Mouse (Mus musculus) brain, embryonic 18.5 days (tissue): ENCODE measurements around the gene Calm4.

Source experiments
- DNase-seq: peaks from one replicate; pipeline ENCODE4 v3.0.0-alpha.2; 2012; ENCODE audit warnings: low read depth, low spot score

Calm4 gene

DNA sequence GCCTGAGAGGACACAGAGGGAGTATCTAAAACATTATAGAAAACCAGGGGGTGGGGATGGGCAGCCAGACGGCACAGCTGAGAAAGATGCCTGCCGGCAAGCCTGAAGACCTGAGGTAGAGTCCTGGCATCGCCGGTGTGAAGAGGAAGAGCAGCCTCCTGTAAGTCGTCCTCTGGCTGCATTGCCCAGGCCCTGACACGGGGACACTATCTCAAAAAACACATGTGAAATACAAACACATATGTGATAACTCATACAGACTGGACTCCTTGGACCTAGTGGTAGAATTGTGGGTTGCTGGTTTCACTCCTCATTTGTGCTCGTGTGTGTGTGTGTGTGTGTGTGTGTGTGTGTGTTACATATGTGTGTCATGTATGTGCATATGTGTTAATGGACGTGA, 23.7 kb downstream of the Calm4 start:
- no peak for DNase-seq

DNA sequence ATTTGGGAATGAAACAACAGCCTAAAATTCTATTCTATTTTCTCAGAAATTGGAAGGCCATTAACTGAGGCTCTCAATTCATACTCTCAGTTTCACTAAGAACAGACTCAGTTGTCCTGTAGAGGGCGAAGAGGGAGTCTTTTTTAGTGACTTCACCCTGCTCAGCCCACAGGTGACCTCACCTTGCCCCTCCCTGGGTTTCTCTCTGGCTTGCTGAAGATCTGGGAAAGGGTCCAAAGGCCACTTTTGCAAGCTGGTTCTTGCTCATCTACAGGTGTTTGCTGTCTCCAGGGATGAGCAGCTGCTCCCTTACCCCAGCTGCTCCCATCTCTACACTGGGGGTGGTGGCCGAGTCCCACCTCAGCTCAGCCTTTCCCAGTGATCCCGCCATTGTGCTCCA, 24.8 kb downstream of the Calm4 start:
- no peak for DNase-seq

- no peak for DNase-seq
Observed at GRCm38 (mm10) chr13:3862922-3863580, 25.5 kb downstream of the Calm4 start.

- DNase-seq: no peak
Observed at GRCm38 (mm10) chr13:3865648-3866354, 28.2 kb downstream of the Calm4 start.

DNA sequence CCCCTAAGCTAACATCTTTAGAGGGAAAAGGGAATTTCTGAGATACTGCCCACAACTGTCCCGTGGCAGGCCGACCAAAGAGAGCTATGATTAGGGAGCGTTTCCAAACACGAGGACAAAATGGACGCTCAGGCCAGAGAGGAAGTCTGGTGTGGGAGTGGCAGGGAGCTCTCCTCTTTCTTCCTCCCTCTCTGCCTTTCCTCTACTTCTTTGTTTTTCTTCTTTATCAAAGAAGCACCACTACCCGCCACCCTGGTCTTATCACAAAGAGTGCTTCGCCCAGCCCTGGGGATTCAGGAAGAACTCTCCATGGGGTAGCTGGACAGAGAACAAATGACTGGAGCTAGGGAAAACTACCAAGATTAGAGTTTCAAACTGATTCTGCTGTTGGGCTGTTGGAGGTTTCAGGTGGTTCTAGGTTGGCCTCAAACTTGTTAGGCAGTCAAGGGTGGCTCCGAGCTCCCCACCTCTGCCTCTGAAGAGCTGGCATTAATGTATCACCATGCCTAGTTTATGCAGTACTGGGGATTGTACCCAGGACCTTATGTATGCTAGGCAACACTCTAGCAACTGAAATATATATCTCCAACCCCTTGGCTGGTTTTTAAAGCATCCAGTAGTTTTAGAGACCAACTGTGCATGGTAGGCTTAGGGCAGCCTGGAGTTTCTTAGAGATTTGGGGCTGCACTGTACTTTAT, 28.9 kb downstream of the Calm4 start:
- DNase-seq: no peak

DNA sequence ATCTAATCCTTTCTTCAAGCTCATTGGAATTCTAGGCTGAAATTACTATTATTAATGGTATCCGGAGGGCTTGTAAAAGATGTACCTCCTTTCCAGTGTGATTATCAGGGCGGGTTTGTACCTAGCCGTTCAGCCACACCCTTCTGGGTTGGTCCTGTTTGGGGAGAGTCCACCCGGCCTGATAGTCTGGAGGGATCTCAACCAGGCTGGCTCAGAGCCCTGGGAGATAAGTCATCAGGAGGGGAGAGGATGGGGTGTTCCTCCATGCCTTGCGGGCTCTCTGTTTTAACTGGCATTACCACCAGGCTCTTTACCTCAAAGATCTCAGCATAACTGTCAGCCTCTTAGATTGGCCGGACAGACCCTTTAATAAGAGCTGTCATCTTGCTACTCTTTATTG, 29.6 kb downstream of the Calm4 start:
- no peak for DNase-seq

- no peak for DNase-seq
Observed at GRCm38 (mm10) chr13:3869901-3870300, 32.3 kb downstream of the Calm4 start.

GRCm38 (mm10) chr13:3872832-3873231, 35.3 kb downstream of the Calm4 start:
- no peak for DNase-seq

DNA sequence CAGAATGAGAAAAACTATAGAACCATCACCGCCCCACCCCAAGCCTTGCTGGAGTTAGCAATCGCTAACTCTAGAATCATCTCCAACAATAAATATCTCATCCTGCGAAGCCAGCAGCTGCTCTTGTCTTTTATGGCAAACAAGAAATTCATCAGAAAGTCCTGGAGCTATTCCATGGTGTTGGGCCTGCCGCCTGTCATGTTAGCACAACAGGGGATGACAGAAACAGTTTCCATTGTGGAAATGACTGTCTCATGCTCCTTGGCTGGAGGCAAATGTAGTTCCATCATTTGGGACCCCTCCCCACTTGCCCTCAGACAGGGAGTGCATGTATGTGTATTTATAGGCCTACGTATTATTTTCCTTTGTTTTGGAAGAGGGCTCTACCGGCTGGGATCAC, 38.9 kb downstream of the Calm4 start:
- DNase-seq: no peak

DNA sequence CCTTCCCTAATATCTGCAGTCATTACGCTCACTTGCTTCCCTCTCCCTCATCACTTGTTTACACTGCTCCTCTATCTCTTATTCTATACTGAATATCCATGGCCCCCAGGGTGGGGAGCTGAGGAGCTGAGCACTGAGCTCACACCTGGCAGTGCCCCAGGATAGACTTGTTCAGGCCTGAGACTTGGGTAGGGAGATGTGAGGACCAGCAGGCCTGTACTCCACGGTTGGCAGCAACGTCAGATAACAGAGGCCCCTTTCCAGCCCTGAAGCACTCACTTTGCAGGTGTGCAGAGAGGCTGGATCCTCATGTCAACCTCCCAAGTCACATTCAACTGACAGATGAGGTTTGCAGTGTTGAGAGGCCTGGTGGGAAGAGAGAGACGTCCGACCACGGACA, 39.6 kb downstream of the Calm4 start:
- no peak for DNase-seq

GRCm38 (mm10) chr13:3877679-3878220, 40.2 kb downstream of the Calm4 start:
- no peak for DNase-seq

DNA sequence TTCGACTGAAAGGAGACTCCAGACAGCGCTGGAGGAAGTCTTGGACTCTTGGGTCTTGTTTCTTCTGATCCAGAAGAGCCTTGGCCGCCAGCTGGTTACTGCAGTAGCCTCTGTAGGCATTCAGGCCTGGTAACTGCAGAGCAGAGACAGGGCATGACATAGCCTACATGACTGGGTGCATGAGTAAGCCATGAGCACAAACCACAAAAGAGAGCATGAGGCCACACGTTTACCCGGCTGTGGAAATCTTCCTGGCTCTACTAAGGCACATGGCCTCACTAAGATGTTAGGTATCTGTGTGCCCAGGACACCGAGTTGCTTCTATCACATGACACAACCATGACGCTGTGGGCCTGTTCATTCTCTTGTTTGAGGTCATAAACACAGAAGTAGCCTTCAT, 49.1 kb downstream of the Calm4 start:
- no peak for DNase-seq
